Mouse (Mus musculus) heart, adult 8-10 months (tissue): ENCODE measurements around the gene Ccnj. TPM values are rescaled to one million over a fixed set of nuclear protein-coding genes. Genes with fewer than 3 reads are reported as not detected.

Experiments
- DNase-seq: peaks from one replicate; pipeline ENCODE4 v3.0.0; 2022; ENCODE audit warnings: low spot score
- total RNA-seq, 4 experiments: library from RNA; stranded (reverse); gene quantifications; 2 replicates each; pipeline ENCODE4 v1.2.4; 2022

The Ccnj gene
- total RNA-seq, result 1 to 10 TPM; 3.9 to 4.6 (median 4.0) TPM

DNA sequence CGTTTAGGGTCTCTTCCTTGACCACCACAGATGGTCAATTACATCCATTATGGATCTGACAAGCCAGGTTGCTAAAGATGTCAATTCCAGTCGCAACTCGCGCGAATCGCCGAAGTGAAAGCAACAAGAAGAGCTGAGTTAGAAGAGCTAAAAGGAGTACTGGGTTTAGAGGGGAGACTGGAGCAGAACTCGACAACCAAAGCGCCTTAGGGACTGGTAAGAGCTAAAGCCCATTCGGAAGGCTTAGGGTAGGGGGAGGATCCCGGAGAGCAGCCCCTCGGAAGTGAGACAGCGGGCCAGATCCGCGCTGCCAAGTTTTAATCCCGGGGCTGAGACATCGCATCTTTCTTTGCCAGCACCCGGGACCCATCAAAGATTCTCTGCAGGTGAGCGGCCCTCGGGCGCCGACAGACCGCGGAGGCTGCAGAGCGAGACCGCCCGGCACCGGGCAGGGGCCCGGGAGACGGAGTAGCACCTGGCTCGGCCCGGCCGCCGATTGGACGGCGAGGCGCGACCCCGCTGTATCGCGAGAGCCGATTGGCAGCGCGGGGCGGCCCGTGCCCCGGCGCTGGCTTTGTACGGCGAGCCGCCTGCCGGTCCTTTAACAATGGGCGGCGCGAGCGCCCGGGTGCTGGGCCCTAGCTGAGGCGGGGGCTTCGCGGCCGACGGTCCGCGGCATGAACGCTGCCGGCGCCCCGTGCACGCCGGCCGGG lies at the start of gene Ccnj:
Gene Ccnj, plus strand, starts transcription at position 577 of the 713 bp plus-strand sequence.
- peak; percentile 93 for DNase-seq

DNA sequence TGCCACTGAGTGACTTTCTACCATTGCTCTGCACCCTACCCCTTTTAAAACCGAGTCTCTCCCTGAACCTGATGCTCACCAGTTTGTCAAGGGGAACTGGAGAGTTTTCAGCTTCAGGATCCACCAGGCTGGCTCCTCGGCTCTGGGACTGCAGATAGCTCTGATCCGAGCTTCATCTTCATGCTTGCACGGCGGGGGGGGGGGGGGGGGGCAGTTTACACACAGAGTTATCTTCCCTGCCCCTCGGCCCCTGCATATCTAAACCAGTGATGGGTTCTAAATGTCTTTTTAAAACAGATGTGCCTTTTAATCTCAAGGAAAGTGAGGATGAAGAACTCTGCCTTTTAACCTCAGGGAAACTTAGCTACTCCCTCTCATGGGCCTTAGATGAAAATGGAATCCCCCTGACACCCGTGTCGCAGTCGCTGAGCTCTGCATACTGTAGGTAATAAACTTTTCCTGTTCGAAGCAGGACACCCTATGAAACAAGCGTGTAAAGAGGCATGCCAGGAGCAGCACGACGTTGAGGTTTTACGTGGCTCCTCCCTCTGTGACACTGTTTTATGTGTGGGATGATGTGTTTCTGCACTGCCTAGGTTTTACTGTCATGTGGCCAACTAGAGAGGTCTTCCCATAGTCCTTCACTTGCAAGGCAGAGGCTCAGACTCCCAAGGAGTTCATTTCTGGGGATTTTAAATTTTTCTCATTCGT lies 42.9 kb upstream of the Ccnj start:
- no peak for DNase-seq

DNA sequence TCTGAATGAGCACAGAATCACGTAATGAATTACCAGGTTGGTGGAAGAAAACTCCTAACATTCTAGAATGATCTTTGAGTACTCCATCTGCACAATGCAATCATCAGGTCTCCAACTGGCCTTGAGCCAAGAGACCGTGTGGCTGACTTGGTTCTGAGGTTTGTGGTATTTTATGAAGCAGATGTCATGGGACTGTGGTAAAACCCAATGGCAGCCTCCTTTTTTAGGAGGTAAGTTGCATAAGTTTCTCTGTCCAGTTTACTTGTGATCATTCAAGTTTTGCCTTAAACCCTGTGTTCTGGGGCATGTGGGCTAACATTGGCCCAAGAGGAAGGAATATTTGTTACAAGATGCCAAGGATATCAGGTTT lies 42.4 kb upstream of the Ccnj start:
- no peak for DNase-seq

DNA sequence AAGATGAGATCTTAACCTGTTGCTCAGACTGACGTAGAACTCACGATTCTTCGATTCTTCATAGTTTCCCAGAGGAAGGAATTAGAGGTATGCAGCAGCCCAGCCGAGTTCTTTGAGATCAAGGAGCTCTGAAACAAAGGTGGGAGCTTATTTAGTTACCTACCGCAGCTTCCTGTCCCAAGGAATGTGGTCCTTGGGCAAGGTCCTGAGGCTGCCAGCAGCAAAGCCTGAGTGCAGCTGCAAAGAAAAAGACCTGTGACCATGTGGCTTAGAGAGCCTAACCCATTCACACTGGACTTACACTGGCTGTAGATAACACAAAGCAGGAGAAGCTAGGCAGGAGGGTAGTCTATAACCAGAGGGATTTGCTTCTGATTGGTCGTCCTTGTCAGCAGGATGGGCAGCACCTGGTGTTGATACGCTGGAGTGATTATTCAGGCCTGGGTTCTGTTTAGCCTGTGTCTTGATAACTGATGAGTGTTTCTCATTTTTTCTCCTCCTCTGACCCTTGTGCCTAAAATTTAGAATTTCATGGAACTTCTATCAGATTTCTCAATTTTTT lies 25.8 kb upstream of the Ccnj start:
- no peak for DNase-seq

DNA sequence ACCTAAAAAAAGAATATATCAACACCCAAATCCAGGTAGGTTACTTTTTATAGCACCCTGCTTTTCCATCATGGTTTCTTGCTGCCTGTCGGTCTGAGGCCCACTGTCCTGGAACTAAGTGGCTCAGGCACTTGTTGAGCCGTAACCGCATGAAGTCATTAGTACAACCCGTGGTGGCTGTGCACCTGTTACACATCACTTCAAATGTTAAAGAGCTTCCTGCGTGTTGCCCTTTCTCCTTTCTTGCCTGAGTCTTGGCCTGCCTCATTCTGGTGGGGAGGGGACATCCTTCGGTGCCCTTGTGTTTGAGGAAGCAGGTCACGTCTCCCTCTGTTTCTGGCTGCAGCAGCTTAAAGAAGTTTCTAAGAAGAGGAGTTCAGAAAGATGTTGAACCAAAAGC lies 21.2 kb upstream of the Ccnj start:
- DNase-seq, result no peak

DNA sequence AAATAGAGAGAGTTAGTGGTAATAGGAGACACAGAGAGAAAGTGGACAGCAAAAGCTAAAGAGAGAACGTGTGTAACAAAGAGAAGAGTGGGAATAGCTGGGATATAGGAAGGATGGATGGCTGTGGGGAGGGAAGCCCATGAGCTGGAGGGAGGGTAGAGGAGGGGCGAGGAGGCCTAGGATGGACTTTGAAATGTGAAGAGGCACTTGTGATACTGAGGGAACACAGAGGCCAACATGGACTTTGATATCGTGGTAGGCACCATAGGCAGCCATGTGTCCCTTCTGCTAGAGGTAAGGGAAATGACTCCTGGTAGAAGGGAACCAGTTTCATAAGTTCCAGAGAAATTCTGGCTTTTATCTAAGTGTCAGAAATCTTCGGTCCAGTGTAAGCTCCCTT lies 19.2 kb upstream of the Ccnj start:
- no peak for DNase-seq

DNA sequence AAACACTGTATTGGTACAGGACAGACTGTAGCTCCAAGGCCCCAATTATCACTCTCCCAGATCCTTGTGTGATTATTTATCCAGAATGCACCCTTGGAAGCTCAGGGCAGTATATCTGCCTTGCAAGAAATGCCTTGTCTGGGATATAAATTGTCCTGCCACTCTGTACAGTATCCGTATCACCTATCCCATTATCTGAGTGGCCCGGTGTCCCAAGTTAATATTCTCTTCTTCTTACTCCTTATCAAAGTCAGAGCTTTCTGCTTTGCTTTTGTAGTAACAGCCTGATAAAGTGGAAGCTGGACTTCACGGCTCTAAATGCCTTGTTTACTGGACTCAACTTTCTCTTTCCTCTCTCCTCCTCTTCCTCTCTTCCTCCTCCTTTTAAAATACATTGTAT lies 18.3 kb upstream of the Ccnj start:
- DNase-seq, result no peak

DNA sequence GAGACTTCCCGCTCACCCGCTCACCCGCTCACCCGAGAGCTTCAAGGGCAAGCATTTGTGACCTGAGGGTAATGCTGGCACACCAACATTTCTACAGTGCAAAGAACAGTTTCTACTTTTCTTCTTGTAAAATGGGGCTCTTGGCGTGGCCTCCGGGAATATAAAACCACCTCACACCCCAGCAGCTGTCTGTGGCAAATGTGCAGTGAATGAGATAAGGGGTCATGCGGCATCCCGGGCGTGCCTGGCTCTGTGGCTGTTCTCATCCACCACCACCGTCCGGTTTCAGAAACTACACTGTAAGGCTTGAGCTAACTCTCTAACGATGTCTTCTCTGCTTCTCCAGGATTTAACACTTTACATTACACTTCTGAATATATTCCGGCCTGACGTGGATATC lies 17.7 kb upstream of the Ccnj start:
- DNase-seq, result no peak

DNA sequence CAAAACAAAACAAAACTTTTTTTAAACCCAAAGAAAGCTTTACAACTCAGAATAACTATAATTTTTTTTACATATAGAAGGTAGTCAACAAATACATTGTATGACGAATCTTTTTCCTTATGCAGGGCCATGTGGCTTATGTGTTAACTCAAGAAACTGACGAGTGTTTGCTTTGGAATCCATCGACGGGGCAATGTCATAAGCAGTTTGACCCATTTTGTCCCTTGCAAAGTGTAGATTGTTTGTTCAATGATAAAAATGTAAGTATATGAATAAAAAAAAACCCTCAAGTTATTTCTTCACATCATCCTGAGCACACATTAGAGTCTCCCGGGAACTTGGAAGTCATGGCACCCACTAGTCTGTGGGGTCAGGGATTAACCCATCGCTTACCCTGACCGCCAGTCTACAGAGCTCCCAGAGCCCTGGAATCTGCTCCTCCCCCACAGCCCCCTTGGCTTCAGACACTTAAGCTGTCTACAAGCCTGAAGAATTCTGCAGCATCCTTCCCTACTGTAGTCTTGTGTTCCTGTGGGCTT lies 15.4 kb upstream of the Ccnj start:
- no peak for DNase-seq

DNA sequence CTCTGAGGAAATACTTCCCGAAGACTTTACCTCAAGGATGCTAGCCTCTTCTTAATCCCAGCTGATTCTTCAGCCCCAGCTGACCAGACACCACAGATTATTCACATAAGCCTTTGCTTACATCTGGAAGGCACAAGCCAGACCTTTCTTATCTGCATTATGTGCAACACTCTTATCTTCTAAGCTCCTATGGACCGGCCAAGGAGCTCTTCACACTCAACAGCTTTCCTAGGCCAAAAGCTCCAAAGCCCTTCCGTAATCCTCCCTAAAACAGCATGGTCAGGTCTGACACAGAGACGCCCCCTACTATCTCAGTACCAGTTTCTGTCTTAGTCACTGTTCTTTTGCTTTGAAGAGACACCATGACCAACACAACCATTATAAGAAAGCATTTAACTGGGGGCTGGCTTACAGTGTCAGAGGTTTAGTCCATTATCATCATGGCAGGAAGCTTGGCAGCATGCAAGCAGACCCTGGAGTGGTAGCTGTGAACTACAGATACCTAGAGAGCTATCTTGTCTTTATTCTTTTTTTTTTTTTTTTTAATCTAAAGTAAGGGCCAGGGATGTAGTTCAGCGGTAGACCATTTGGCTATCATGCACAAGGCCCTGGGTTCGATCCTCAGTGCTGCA lies 13.1 kb upstream of the Ccnj start:
- DNase-seq, result no peak

DNA sequence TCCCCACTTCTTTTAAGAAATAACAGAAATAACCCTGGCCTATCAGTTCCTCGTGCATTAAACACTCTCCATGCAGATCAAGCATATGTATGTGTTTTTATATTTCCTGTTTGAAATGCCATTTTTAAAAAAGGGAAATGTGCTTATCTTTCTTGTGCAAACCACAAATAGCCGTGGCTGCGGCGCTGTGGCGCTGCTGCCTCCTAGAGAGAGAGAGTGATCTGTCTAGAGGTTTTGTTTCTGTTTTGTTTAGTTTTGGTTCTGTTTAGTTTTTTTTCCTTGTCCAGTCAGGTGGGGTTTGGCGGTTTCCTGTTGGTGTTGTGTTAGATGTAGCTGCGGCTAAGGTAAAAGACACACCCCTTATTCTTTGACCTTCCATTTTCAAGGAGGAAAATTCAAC lies 12.3 kb upstream of the Ccnj start:
- no peak for DNase-seq

DNA sequence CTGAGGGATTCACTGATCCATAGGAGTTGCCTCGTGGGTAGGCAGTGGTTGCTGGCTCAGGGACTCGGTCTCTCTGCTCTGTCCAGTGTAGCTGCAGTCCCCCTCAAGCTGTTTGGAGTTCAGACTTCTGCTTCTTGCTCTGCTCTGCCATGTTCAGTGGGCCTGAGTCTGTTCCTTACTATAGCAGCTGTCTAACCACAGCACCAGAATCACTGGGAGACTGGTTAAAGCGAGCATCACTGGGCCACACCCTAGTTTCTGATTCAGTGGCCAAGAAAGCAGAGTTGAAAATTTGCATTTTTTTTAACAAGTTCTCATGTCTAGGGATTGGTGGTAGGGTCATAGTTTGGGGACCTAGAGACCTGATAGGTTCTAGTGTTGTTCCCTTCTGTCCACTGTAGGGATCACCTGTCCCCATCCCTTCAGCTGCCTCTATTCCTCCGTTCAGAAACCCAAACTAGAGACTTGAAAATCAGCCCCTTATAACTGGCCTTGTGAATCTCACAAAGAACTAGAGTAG lies 9.7 kb upstream of the Ccnj start:
- DNase-seq, result no peak

DNA sequence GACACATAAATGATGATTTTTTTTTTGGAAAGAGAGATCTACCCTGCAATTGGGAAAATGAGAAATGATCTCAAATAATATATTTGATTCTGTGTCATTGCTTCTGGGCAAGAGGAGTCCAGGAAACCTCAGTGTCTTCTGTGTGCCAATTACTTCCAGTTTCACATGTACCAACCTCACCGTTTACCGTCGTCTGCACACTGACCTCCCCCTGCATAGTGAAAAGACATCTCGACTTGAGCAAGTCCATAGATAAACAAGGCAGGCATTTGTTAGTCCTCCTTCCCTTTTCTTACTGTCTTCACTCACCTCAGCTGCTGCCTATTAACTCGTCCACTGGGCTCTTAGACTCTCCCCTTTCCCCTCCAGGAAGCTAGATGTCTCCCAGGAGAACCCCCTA lies 5.4 kb upstream of the Ccnj start:
- DNase-seq, result no peak

DNA sequence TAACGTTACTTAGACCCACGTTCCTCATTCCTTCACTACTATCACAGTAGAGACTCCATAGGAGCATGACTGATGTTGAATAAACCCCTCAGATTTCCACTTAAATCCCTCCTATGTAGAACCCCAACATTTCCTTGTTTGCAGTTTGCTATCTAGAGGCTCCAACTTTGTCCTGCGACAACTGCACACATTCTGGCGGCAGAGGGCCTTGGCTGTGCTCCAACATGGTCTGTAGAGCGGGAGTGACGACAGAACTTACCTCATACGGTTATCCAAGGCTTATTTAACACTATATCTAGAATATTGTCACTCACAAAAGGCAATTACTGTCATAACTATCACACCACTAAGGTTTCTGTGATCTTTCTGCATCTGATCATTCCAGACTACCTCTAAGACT lies 4.3 kb upstream of the Ccnj start:
- no peak for DNase-seq

DNA sequence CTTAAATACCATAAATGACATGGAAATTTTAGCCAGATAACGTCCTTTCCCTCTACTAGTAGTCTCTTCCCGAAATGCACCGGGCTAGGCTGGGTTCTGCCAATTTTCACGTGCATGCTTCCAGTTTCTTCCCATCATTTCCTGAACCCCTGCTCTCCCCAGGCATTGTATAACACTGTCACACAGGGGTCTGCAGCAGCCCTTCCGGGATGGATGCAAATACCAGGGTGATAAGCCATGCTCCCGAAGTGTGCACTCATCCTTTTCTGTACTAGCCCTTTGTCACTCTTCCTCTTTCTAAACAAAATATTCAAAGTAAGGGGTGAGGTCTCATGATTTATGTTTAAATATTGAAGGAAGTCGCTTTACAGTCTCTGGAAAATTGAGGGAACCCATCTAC lies 881 bp upstream of the Ccnj start:
- no peak for DNase-seq

DNA sequence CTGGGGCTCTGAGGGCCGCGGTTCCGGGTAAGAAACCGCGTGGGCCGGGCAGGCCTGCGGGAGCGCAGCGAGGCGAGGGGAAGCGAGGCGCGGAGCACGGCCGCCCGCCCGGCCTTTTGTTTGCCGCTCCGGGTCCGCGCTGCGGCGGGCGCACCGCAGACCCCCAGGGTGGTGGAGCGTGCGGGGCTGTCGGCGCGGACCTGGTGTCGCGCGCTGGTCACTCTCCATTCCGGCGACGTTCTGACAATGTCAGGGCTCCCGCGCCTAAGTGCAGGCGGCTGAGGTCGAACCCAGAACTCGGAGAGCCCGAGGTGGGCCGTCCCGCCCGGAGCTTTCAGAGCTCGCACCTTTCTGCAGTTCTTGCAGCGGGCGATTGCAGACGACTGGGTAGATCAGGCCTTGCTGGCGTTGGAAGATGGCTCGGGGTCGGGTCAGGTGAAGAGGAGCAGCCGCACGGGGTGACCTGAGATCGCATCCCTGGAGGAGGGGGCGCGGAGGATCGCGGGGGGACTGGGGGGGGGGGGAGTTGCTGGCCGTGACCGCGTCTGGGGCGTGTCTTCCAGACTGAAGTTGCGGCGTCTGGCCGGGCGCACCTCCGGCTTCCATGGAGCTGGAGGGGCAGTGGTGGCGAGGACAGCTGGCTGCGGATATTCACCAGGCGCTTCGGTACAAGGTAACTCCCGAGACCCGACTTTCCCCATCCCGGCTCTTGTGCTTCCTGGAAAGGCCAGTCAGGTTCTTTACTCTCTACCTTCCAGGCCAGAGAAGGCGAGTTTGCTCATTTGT lies 530 bp downstream of the Ccnj start:
- peak; percentile 15 for DNase-seq

DNA sequence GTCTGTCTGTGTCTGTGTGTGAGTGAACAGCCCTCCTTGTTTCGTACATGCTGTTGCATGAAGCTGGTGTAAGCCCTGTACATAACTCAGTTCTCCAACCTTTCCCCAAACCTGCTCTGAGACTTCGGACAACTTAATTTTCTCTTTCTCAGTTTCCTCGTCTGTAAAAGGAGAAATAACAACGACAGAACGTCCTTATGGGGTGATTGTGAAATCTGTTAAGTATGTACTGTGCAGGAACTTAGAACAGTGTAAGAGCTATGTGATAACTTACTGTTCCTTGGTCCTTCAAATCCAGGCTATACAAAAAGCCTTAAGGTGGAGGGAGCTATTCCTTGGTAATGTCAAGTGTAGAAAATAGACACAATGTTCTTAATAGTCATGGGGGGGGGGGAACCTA lies 1.3 kb downstream of the Ccnj start:
- DNase-seq, result no peak

DNA sequence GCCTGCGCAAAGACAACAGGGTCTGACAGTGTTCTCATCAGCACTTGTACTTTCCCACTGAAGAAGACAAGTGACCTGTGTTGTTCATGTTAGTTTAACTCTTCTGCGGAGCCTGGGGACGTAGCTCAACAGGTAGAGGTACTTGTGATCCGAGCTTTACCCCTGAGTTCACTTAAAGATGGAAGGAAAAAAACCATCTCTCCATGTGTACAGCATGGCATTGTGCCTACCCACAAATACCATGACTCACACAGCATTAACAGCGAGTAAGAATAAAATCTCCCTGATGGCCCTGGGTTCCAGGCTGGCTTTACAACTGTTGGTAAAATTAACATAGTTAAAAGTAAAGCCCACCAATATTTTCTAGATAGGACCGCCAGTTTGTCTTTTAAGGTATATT lies 3.4 kb downstream of the Ccnj start:
- DNase-seq, result no peak

DNA sequence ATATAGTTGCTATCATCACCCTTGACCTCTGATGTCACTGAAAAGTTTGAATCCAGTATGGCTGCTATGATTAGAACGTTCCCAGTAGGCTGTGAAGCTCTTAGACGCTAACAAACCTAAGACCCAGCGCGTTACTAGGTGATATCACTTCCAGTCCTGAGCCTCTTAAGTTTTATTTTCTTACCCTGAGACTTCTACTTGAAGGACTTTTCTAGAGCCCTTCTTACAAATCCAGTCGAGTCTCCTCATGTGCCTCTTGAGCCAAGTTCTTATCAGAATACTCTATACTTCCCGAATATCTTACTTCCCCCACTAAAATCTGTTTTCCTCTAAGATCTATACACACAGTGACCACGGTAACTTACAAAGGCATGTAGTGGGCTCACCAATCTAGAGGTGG lies 7.1 kb downstream of the Ccnj start:
- no peak for DNase-seq

DNA sequence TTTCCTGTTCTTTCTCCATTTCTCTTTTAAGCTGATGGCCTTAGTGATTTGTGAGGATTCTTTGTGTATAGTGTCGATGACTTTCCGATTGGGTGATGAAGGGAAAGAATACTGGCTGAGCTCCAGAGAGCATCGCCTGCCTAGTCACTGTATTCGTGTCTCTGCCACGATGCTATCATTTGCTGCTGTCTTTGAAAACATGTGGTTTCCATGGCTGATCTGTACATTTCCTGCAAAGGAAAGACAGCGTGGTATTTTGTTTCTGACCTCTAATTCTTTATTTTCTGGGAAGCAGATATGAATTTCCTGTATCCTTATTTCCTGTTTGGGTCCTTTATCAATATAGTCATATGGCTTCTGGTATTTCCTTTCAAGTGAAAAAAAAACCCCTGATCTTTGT lies 9.2 kb downstream of the Ccnj start:
- no peak for DNase-seq

DNA sequence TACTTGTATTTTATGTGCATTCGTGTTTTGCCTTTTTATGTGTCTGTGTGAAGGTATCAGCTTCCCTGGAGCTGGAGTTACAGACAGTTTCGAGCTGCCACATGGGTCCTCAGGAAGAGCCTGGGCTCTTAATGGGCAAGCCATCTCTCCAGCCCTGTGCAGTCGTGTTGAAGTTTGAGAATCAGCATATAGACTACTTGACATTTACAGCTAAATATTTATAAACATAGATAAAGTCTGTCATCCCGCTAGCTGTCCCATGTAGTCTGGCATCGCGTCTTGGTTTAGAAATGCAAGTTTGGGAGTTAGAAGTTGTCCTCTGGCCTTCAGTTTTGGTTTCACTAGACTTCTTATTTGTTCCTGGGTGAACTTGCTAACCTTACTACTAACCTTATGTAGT lies 10.0 kb downstream of the Ccnj start:
- DNase-seq, result no peak

DNA sequence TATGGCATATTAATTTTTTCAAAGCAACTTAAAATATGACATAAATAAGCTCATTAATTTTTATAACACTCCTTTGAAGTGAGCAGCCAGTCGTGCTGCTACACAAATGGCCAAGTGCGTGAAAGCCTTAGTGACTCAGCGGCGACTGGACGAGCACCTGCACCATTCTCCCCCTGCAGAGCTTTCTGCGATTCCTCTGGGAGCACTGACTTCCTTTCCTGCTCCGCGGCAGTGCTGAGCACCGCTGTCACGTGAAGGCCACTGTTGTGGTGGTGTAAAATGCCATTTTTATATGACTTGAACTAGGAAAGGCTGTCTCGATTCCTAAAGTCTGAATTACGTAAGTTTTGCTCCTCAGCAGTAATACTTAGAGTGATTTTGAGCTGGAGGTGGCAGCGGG lies 10.5 kb downstream of the Ccnj start:
- DNase-seq, result no peak
